Mouse (Mus musculus) kidney, adult 9 months (tissue): ENCODE results near the gene Nav1.

Source experiments
- DNase-seq: peaks from one replicate; pipeline ENCODE4 v3.0.0; 2022

Gene Nav1

GRCm38 (mm10) chr1:135544504-135545146, 62.5 kb downstream of the Nav1 start:
- peak; percentile 82 for DNase-seq

GRCm38 (mm10) chr1:135542841-135543810, 64.0 kb downstream of the Nav1 start:
- DNase-seq, result no peak

- DNase-seq, result no peak
Measured at GRCm38 (mm10) chr1:135542080-135542479, 65.0 kb downstream of the Nav1 start.

- DNase-seq, result peak; percentile 85
Measured at GRCm38 (mm10) chr1:135540270-135540669, 66.8 kb downstream of the Nav1 start.

DNA sequence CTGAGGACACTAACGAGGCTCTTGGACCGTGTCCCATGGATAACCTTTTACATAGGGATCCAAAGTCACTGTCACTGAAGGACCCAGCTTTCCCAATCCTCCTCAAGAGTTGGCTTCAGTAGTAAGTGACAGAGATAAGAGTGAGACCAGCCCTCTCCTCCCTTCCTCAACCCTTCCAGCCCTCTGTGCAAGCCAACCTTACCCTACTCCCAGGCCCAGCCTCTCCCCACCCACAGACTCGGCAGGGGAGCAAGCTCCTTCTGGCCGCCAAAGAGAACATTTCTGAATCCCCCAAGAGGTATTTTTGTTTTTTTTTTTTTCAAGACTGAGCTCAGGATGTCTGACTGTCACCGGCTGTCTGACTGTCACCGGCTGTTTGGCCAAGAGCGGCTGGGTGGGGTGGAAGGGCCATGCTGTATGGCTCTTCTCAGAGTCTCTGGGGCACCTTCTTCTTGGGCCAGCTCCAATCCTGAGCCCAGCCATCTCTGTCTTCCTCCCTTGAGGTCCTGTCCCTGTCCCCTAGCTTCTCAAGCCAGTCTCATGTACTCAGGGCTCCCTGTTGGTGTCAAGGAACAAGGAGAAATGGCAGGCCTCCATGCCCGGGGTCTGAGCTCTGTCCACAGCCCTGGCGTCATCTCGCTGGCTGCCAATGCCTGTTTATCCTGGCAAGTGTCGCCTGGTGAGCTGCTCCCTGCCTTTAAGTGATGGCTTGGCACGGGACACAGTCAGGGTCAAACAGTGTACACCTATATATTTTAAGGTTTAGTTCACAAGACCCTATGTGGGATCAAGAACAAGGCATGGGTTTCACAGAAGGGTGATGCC, 68.4 kb downstream of the Nav1 start:
- no peak for DNase-seq

DNA sequence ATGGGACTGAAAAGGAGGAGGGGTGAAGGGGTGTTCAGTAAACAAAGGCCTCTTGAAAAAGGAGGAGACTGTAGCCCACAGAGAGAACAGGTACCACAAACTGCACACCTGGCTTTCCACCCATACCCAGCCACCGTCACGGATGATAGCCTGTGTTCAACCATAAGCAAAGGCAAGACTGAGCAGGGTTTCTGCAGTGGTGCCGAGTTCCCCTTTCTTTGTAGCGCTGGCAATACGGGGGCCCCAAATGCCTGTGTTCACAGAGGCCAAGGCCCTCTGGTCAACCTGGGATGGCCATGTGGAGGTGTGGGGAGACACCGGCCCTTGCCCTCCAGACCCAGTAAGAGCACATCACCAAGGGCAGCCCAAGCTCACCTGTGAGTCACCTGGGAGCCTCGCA, 70.3 kb downstream of the Nav1 start:
- DNase-seq, result no peak

- DNase-seq, result no peak
Measured at GRCm38 (mm10) chr1:135536326-135536725, 70.8 kb downstream of the Nav1 start.

DNA sequence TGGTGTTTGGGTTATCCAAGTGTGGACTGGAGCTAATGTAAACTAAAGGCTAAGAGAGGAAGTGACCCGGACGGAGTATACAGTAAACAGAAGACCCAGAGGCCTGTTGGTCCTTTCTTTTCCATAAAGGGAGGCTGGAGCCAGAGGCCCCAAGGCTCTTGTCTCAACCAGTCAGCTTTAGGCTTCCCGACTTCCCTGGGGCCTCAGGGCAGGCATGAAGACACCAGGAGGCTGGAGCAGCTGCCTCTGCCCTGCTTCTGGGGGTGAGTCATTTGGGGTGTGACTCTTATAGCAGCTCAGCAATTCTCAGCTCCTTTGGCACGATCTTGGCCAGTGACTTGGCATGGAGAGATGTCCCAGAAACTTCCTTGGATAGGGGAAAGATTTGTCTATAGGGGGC, 71.8 kb downstream of the Nav1 start:
- DNase-seq, result no peak

DNA sequence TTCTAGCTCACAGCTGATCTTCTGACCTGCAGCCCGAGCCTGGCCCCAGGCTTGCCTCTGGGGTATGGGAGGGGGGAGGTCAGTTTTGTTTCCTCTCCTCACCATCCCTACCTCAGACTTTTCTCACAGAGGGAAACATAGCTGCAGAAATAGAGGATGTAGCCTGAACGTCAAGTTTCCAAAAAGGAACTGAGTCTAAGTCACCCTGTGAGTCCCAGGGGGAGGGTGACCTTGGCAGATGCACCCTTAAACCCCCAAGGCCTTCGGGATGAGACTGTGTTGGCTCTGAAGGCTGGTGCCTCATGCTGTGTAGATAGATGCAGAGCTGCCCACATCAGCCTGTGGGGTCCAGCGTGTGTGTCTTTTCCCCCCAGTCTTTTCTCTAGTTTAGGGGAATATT, 72.3 kb downstream of the Nav1 start:
- DNase-seq, result no peak

- DNase-seq, result no peak
Measured at GRCm38 (mm10) chr1:135534070-135534469, 73.0 kb downstream of the Nav1 start.

GRCm38 (mm10) chr1:135532383-135532782, 74.7 kb downstream of the Nav1 start:
- DNase-seq, result no peak

GRCm38 (mm10) chr1:135531981-135532380, 75.1 kb downstream of the Nav1 start:
- no peak for DNase-seq

- DNase-seq, result no peak
Measured at GRCm38 (mm10) chr1:135531081-135531480, 76.0 kb downstream of the Nav1 start.

DNA sequence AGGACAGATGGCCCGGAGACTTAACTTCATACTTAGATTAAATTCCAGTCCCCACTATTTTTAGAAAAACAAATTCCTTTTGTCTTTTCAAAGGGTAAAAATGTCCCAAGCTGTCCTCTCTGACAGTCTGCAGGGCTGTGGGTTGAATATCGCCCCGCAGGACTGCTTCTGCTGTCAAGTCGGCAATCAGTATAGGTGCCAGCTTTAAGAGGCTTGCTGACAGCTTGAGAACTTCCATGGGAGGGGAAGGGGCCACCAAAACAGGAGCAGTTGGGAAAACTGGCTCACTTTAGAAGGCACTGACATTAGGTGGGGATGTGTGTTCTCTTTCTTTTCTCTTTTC, 82.6 kb downstream of the Nav1 start:
- DNase-seq, result no peak

- DNase-seq, result no peak
Measured at GRCm38 (mm10) chr1:135523780-135524517, 83.1 kb downstream of the Nav1 start.

DNA sequence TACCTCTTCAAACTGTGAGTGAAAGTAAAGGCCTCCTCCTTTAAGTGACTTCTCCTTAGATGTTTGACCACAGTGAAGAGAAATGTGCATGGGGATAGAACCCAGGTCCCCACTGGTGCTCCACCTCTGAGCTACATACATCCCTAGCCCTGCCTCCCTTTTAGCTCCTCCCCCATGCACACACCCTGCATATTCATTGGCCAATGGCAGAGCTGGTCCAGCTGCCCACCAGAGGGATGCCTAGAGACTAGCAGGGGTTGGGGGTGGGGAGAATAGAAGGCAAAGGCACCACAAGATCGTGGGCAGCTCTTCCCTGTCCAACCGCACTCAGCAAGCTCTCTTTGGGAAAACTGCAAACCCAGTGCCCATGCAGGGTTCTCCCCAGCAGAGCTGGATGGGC, 83.8 kb downstream of the Nav1 start:
- DNase-seq, result no peak

DNA sequence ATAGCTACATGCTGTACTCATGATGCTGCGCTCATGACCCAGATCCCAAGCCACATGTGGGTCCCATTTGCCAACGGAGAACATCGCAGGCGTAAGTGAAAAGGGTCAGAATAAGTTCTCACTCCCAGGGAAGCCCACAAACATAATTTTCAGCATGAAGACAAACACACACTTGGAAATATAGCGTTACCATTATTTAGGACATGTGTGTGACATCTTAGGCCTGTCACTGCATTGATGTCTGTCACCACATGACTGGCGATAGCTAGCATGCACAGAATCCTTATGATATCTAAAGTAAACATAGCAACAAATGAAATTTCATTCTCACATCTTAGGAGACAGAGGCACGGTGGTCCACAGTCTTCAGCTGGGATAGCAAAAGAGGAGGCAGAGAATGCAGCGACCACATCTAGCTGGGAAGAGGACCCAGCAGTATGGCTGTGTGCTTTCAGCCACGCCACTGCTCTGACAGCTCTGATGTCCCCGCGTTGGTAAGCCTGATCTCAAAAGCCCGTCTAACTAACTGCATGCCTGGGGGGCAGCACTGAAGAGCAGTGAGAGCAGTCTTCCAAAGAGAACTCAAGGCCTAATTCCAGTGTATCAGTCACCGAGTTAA, 86.4 kb downstream of the Nav1 start:
- DNase-seq, result no peak

DNA sequence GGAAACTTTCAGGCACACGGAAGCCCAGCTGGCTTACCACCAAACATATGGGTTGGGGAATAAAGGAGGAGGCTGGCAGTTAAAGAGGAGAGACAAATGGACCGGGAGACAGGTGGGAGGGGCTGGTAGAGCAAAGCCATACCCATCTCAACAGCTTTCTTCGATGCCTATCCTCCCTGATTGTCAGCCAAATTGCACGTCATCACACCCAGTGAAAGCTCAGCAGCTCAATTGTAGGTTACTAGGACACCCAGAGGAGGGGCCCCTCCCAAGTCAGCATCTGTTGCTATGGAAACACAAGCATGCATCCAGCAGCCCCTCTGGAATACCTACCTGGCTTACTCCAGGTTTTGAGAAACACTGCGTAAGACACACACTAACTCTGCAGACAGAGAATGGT, 88.4 kb downstream of the Nav1 start:
- DNase-seq, result no peak

DNA sequence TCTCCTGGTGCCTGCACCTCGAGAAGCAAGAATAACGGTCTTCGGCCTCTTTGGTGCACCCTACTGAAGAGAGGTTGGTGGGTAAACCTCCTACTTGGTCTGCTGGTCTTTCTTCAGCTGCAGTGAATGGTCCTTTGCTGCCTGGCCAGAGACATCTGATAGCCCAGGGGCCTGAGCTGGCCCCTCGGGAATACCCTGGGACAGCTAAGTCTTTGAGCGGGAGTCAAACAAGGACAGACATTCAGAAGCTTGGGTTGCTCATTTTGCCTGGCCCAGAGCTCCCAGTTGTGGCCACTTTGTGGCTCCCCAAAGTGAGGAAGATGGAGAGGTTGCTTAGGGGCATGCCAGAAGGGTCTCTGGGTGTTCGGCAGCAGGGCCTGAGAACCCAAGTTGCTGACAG, 89.6 kb downstream of the Nav1 start:
- DNase-seq, result no peak

GRCm38 (mm10) chr1:135516511-135517305, 90.4 kb downstream of the Nav1 start:
- DNase-seq, result no peak

DNA sequence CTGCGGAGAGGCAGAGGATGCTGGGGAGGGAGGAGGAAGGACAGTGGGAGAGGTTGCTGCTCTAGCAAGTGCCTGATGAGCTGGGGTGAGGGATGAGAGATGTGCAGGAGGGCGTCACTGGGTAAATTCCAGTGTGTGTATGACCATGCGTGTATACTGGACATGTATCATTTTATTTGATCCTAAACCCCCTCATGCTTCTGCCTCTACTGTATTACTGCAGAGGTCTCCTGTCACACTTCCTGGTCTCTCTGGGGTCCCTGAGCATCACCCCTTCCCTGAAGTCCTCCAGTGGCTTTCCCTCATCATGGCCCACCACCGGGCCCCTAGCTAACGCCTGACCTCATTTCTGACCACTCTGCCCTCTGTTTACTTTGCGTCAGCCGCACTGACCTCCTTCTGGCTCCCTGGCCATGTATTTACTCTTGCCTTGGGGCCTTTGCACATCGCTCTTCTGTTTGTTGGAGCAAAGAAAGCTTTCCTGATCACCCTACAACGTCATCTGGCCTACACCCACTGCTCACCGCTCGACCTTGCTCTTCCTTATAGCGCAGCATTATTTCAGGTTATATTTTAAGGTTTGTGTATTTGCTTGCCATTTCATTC, 91.4 kb downstream of the Nav1 start:
- DNase-seq, result no peak
